Mouse (Mus musculus): ENCODE measurements around the gene Gm9887.

- TF ChIP-seq TAL1 (IDR thresholded peaks at IDR 0.05; ENCODE audit: low read length) = no peak
- TF ChIP-seq GATA1 (IDR thresholded peaks at IDR 0.05; ENCODE audit: low read length) = no peak
Observed at GRCm38 (mm10) chr12:69376132-69376531, 3.9 kb upstream of the Gm9887 start.
